In the genomic region with DNA sequence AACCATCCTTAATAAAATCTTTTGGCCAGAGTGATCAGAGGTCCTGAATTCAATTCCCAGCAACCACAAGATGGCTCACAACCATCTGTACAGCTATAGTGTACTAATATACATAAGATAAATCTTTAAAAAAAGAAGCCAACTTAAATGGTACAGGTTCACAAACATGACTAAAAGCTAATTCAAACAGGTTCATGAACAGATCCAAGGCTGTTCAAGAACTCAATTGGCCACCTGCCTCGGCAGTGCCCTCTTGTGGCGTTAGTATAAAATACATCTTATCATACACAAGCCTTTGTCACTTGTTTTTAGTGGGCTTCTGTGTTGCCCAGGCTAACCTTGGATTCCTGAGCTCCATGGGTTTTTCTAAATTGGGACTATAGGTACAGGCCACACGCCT, we compare ENCODE assay signal across 9 mouse cellular contexts. TPM values are rescaled to one million over a fixed set of nuclear protein-coding genes. Genes with fewer than 3 reads are reported as not detected.
DNase-seq lines count a peak whose midpoint lies in the region; ATAC-seq and TF ChIP-seq lines count a peak whose summit lies in the region.
"Had no signal": no experiment of that assay in that cellular context is flagged by ENCODE, and none has a peak within 500 bp of the region (broad histone marks: within the 10 kb centered on the region; RNA-seq: fewer than 3 reads in every experiment).

No protein-coding gene starts in this region.

- H3K79me2 ChIP-seq in CH12.LX (replicated peaks; ENCODE audit: control insufficient read depth, extremely low read depth, insufficient read depth, poor library complexity, severe bottlenecking), result peaks cover 19% of the 10 kb centered on the region

- H3K4me3 ChIP-seq in kidney, embryonic 14.5 days (ENCODE audit: low read length), result no peak overlapping the region
- H3K4me3 ChIP-seq in CH12.LX (replicated peaks in 1 of 3; ENCODE audit: low read depth in 2 of 3, low read length in 2 of 3, poor library complexity in 1 of 3), result no peak overlapping the region
- H3K4me3 ChIP-seq: lung, embryonic 15.5 days had no signal

- TF ChIP-seq POLR2A in CH12.LX (IDR thresholded peaks at IDR 0.05; ENCODE audit: low read depth, low read length), result peak; percentile 48

- TF ChIP-seq EP300 in CH12.LX (IDR thresholded peaks at IDR 0.05; ENCODE audit: low read length), result no peak

- TF ChIP-seq RAD21 in CH12.LX (IDR thresholded peaks at IDR 0.05; ENCODE audit: low read depth, low read length), result peak; percentile 33

- no peak for ATAC-seq in kidney, embryonic 14.5 days (ENCODE audit: low FRiP score, low TSS enrichment)
- peak; percentile 7 for ATAC-seq in activated CD4-positive, CD25-positive, alpha-beta regulatory T cell, adult 4 months

- dilution Hi-C loops in CH12.LX (cut with MboI; ENCODE audit: extremely low pct_ligation_motif_present, extremely low pct_unique_long_range_greater_than_20kb, low sequenced_read_pairs), result no loop called here

- no peaks in the 10 kb centered on the region; the same call in 1 of the 2 replicates for H3K4me1 ChIP-seq in kidney, embryonic 14.5 days (ENCODE audit: control insufficient read depth, insufficient read depth, low read length)
- peaks cover 2 to 19% of the 10 kb centered on the region in 2 experiments; a peak in 2 of 4 replicates for H3K4me1 ChIP-seq in CH12.LX (ENCODE audit: control insufficient read depth in 1 of 2, insufficient read depth in 2 of 2)

- no peaks in the 10 kb centered on the region for H3K27me3 ChIP-seq in kidney, embryonic 14.5 days (ENCODE audit: control insufficient read depth, insufficient read depth, low read length)
- no peaks in the 10 kb centered on the region for H3K27me3 ChIP-seq in CH12.LX (replicated peaks)
- H3K27me3 ChIP-seq: lung, embryonic 15.5 days had no signal

- H3K9me3 ChIP-seq in kidney, embryonic 14.5 days (ENCODE audit: control insufficient read depth, low read length), result no peaks in the 10 kb centered on the region
- H3K9me3 ChIP-seq in CH12.LX (replicated peaks; ENCODE audit: low read length), result no peaks in the 10 kb centered on the region
- H3K9me3 ChIP-seq: lung, embryonic 15.5 days had no signal

- in situ Hi-C loops in CH12.LX (cut with MboI; ENCODE audit: low pct_ligation_motif_present, low pct_unique_long_range_greater_than_20kb, low sequenced_read_pairs), result no loop called here

- H3K4me2 ChIP-seq in kidney, embryonic 14.5 days (replicated peaks; ENCODE audit: low read depth, low read length), result no peak overlapping the region
- H3K4me2 ChIP-seq in CH12.LX (ENCODE audit: insufficient read depth, low read depth, poor library complexity, severe bottlenecking), result no peak overlapping the region
- H3K4me2 ChIP-seq: lung, embryonic 15.5 days had no signal

- TF ChIP-seq CTCF in CH12.LX (conservative IDR thresholded peaks at IDR 0.05 in 1 of 2, IDR thresholded peaks at IDR 0.05 in 1 of 2; ENCODE audit: low read depth in 2 of 2, low read length in 2 of 2), result peak; percentile 78 to 83

- peak; percentile 62 for DNase-seq in kidney, adult 9 months
- peak; percentile 92 for DNase-seq in CH12.LX (ENCODE audit: extremely low read depth)
- DNase-seq in embryo, embryonic 9.5 days (ENCODE audit: extremely low spot score), result peak; percentile 66
- DNase-seq in left cerebral cortex, postnatal 25 days (ENCODE audit: low spot score in 2 of 2), result peak; percentile 56 to 72
- peak; percentile 71 for DNase-seq in right cerebral cortex, postnatal 14 days
- no peak for DNase-seq in ovary, postnatal 36 days (ENCODE audit: low spot score)

- H3K27ac ChIP-seq in kidney, embryonic 14.5 days (ENCODE audit: low read depth, low read length), result no peak overlapping the region
- no peak overlapping the region for H3K27ac ChIP-seq in CH12.LX (ENCODE audit: insufficient read depth, low read depth)
- H3K27ac ChIP-seq: lung, embryonic 15.5 days had no signal

- intact Hi-C loops in left cerebral cortex, postnatal 25 days (cut with DNase I), result no loop called here

- peaks cover 18% of the 10 kb centered on the region for H3K36me3 ChIP-seq in kidney, embryonic 14.5 days (ENCODE audit: control insufficient read depth, insufficient read depth, low read length)
- H3K36me3 ChIP-seq in CH12.LX (replicated peaks in 1 of 2; ENCODE audit: control insufficient read depth in 1 of 2, insufficient read depth in 1 of 2, low read length in 1 of 2), result peaks cover 20 to 23% of the 10 kb centered on the region in 2 experiments

- no peak overlapping the region for H3K9ac ChIP-seq in kidney, embryonic 14.5 days (ENCODE audit: low read depth, low read length)
- no peak overlapping the region for H3K9ac ChIP-seq in CH12.LX (ENCODE audit: insufficient read depth, low read depth)
- H3K9ac ChIP-seq: lung, embryonic 15.5 days had no signal

- WGBS in kidney, embryonic 14.5 days, result 21% methylated on average over 3 of the region's 3 CpGs

TF ChIP-seq in CH12.LX, 34 proteins besides CTCF, POLR2A, EP300 and RAD21 (continues in another document):
- TF ChIP-seq USF2 (conservative IDR thresholded peaks at IDR 0.05; ENCODE audit: low read depth, low read length) (no peak), TBP (conservative IDR thresholded peaks at IDR 0.05; ENCODE audit: low read depth, low read length) (no peak), NELFE (IDR thresholded peaks at IDR 0.05; ENCODE audit: low read depth, low read length) (no peak), TCF12 (IDR thresholded peaks at IDR 0.05; ENCODE audit: low read depth, low read length) (no peak), HCFC1 (IDR thresholded peaks at IDR 0.05; ENCODE audit: low read depth, low read length) (no peak), CHD2 (IDR thresholded peaks at IDR 0.05; ENCODE audit: low read length) (0 out of 2 replicates have a peak, but pooled peaks have one; percentile 34), BHLHE40 (IDR thresholded peaks at IDR 0.05; ENCODE audit: low read depth, low read length) (no peak), RCOR1 (conservative IDR thresholded peaks at IDR 0.05; ENCODE audit: low read depth, low read length) (no peak), IRF4 (IDR thresholded peaks at IDR 0.05; ENCODE audit: low read depth, low read length) (no peak), CHD1 (IDR thresholded peaks at IDR 0.05; ENCODE audit: low read depth, low read length) (no peak), JUND (conservative IDR thresholded peaks at IDR 0.05; ENCODE audit: low read depth, low read length) (peak; percentile 50; the same call in 1 of the 2 replicates), ZMIZ1 (IDR thresholded peaks at IDR 0.05; ENCODE audit: low read depth, low read length) (peak; percentile 66; the same call in 1 of the 2 replicates), ZNF384 (IDR thresholded peaks at IDR 0.05; ENCODE audit: low read depth, low read length) (0 out of 2 replicates have a peak, but pooled peaks have one; percentile 17), MAX (IDR thresholded peaks at IDR 0.05; ENCODE audit: low read length) (peak; percentile 51; the same call in 1 of the 2 replicates), USF1 (IDR thresholded peaks at IDR 0.05; ENCODE audit: low read depth, low read length) (no peak), MAFK (IDR thresholded peaks at IDR 0.05; ENCODE audit: insufficient replicate concordance, low read length) (no peak), SIN3A (IDR thresholded peaks at IDR 0.05; ENCODE audit: low read length) (no peak), ZC3H11A (IDR thresholded peaks at IDR 0.05; ENCODE audit: low read depth, low read length) (no peak), NRF1 (IDR thresholded peaks at IDR 0.05; ENCODE audit: low read depth, low read length) (no peak), POLR2AphosphoS2 (IDR thresholded peaks at IDR 0.05; ENCODE audit: low read depth, low read length) (no peak; the same call in 1 of the 2 replicates), MAZ (IDR thresholded peaks at IDR 0.05; ENCODE audit: low read depth, low read length) (no peak), KAT2A (IDR thresholded peaks at IDR 0.05; ENCODE audit: insufficient replicate concordance, low read length) (no peak), GABPA (IDR thresholded peaks at IDR 0.05; ENCODE audit: insufficient replicate concordance, low read depth, low read length) (no peak), MYC (IDR thresholded peaks at IDR 0.05; ENCODE audit: low read depth, low read length) (peak; percentile 76), ZKSCAN1 (IDR thresholded peaks at IDR 0.05; ENCODE audit: borderline replicate concordance, low read depth, low read length) (no peak), PAX5 (IDR thresholded peaks at IDR 0.05; ENCODE audit: low read length) (no peak)

RNA-seq across cellular contexts. Expression of a gene that starts 3.9 kb away (rescaled TPM):
- 1,744 and 1,749 TPM in 2 replicates for polyA plus RNA-seq in kidney, embryonic 14.5 days (2014; fragmentation: Nextera tagmentation; extraction: Ambion mirVana)
- total RNA-seq in CH12.LX (2012; rRNA removed), result 249 and 265 TPM in 2 replicates
- total RNA-seq in CH12.LX (2014; rRNA removed), result 401 and 406 TPM in 2 replicates
- polyA plus RNA-seq in CH12.LX (2012; ENCODE audit: insufficient read length, low read depth), result 989 and 1,001 TPM in 2 replicates
- 1,000 to 10,000 TPM; 1,765 to 2,357 TPM for polyA plus RNA-seq in activated CD4-positive, CD25-positive, alpha-beta regulatory T cell, adult 4 months (2017; shearing (Covaris generic))
- total RNA-seq in left cerebral cortex, postnatal 25 days (2021), result 100 to 1,000 TPM; 820 to 888 TPM

RNA-seq across cellular contexts. Expression of a gene that starts 10.6 kb away (rescaled TPM):
- polyA plus RNA-seq in kidney, embryonic 14.5 days (2014; fragmentation: Nextera tagmentation; extraction: Ambion mirVana), result not detected in 2 replicates
- total RNA-seq in CH12.LX (2012; rRNA removed) (not detected in 2 replicates), CH12.LX (2014; rRNA removed) (not detected in 2 replicates)
- polyA plus RNA-seq in CH12.LX (2012; ENCODE audit: insufficient read length, low read depth), result not detected in 2 replicates
- not detected for polyA plus RNA-seq in activated CD4-positive, CD25-positive, alpha-beta regulatory T cell, adult 4 months (2017; shearing (Covaris generic))
- not detected for total RNA-seq in left cerebral cortex, postnatal 25 days (2021)
- polyA plus RNA-seq: lung, embryonic 15.5 days had no signal

RNA-seq across cellular contexts. Expression of a gene that starts 32.4 kb away (rescaled TPM):
- polyA plus RNA-seq in kidney, embryonic 14.5 days (2014; fragmentation: Nextera tagmentation; extraction: Ambion mirVana), result 6.0 and 6.3 TPM in 2 replicates
- 0.21 and 0.34 TPM in 2 replicates for total RNA-seq in CH12.LX (2012; rRNA removed)
- not detected in 2 replicates for total RNA-seq in CH12.LX (2014; rRNA removed)
- polyA plus RNA-seq in CH12.LX (2012; ENCODE audit: insufficient read length, low read depth), result 0.22 TPM in 1 of 2 replicates, not detected in the other
- polyA plus RNA-seq in activated CD4-positive, CD25-positive, alpha-beta regulatory T cell, adult 4 months (2017; shearing (Covaris generic)), result under 1 TPM in 1 of 2 experiments, not detected in 1; 0.87 TPM
- total RNA-seq in left cerebral cortex, postnatal 25 days (2021), result 100 to 1,000 TPM; 136 to 160 TPM

RNA-seq across cellular contexts. Expression of a gene that starts 53.9 kb away (rescaled TPM):
- polyA plus RNA-seq in kidney, embryonic 14.5 days (2014; fragmentation: Nextera tagmentation; extraction: Ambion mirVana), result not detected in 2 replicates
- total RNA-seq in CH12.LX (2012; rRNA removed) (not detected in 2 replicates), CH12.LX (2014; rRNA removed) (not detected in 2 replicates)
- not detected in 2 replicates for polyA plus RNA-seq in CH12.LX (2012; ENCODE audit: insufficient read length, low read depth)
- polyA plus RNA-seq in activated CD4-positive, CD25-positive, alpha-beta regulatory T cell, adult 4 months (2017; shearing (Covaris generic)), result not detected
- total RNA-seq in left cerebral cortex, postnatal 25 days (2021), result not detected
- polyA plus RNA-seq: lung, embryonic 15.5 days had no signal
